Mouse (Mus musculus): ENCODE data around the gene Hs6st3.

DNA sequence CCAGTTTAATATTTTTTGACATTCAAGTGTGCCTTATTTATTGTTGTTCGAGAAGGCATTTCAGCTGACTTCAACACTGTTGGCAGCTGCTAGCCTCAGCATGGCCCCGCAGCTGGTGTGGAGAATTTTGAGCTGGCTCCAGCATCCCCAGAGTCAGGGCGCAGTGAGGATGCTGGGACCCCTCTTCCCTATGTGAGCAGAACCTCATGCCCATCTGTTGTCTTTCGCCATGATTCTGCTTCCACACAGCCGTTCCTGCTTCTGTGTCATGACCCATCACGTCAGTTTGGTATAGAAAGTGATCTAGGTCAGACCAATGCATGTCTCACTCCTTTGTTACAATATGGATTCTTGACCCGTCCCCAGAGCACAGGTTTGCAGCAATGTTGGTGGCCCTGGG, 231.9 kb downstream of the Hs6st3 start:
- TF ChIP-seq CTCF (IDR thresholded peaks at IDR 0.05; ENCODE audit: extremely low read depth, insufficient read depth, low read length), result no peak
- no peak for TF ChIP-seq POLR2A (IDR thresholded peaks at IDR 0.05; ENCODE audit: extremely low read depth, insufficient read depth, low read length)

Data from cortical plate, adult 2 months (tissue).